Comparison of ENCODE assay signal across 18 mouse cellular contexts in the genomic region with DNA sequence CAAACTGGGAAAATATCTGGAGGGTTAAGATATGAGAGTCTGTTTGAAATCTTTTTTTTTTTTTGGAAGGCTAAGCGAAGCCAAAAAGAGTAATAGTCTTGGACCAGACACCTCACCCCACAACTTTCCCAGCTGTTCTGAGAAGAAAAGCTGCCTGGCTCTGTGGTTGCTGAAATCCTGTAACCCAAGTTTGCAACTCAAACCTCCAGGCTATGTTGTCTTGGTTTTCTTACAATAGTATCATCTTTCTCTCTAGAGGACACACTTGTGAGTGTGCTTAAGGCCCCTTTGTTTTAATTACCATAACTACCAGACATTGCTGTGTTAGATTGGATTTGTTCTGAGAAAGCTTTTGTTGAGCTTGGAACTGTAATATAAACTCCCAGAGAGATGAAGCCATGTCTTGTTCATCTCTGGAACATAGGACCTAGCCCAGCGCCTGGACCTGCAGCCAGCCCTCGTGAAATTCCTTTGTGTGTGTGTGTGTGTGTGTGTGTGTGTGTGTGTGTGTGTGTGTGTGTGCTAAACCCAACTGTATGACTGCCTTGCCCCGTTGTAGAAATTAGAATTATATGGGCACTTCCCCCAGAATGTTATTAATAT.
DNase-seq lines count a peak whose midpoint lies in the region; ATAC-seq and TF ChIP-seq lines count a peak whose summit lies in the region.
"Had no signal": no experiment of that assay in that cellular context is flagged by ENCODE, and none has a peak within 500 bp of the region (broad histone marks: within the 10 kb centered on the region; RNA-seq: fewer than 3 reads in every experiment).

No protein-coding gene starts in this region.

- whole genome bisulfite sequencing in lung, embryonic 14.5 days = 34% methylated on average over 4 of the region's 4 CpGs
- WGBS in embryonic facial prominence, embryonic 15.5 days = 23% methylated on average over 4 of the region's 4 CpGs

- no peak overlapping the region for H3K9ac ChIP-seq in lung, embryonic 14.5 days
- H3K9ac ChIP-seq in embryonic facial prominence, embryonic 15.5 days = no peak overlapping the region
- H3K9ac ChIP-seq: hindbrain, embryonic 13.5 days; liver, embryonic 12.5 days; midbrain, embryonic 15.5 days had no signal

- H3K9me3 ChIP-seq in lung, embryonic 14.5 days (ENCODE audit: low read depth, low read length) = no peaks in the 10 kb centered on the region
- no peaks in the 10 kb centered on the region for H3K9me3 ChIP-seq in embryonic facial prominence, embryonic 15.5 days (replicated peaks)
- H3K9me3 ChIP-seq: hindbrain, embryonic 13.5 days; liver, embryonic 12.5 days; midbrain, embryonic 15.5 days had no signal

- no peak overlapping the region for H3K4me3 ChIP-seq in lung, embryonic 14.5 days (ENCODE audit: low read depth, low read length)
- H3K4me3 ChIP-seq in embryonic facial prominence, embryonic 15.5 days (replicated peaks) = no peak overlapping the region
- H3K4me3 ChIP-seq: hindbrain, embryonic 13.5 days; liver, embryonic 12.5 days; midbrain, embryonic 15.5 days had no signal

- peak; percentile 42 for DNase-seq in gastrocnemius, postnatal 25 days
- DNase-seq in gastrocnemius, adult 8-10 months (ENCODE audit: low spot score in 2 of 2) = no peak
- peak; percentile 61 for DNase-seq in lung, embryonic 14.5 days
- no peak for DNase-seq in lung, postnatal 4 days
- peak; percentile 49 for DNase-seq in skeletal muscle tissue, adult 2 months (ENCODE audit: low read depth, low spot score)
- no peak for DNase-seq in spleen, postnatal 10 days (ENCODE audit: low spot score in 2 of 2)
- DNase-seq: adrenal gland, adult 8-10 months; B cell, adult 2 months; cerebellum, adult 8-10 months; kidney, postnatal 10 days; layer of hippocampus, adult 9-11 months; thymus, postnatal 36 days had no signal

- no peaks in the 10 kb centered on the region for H3K27me3 ChIP-seq in lung, embryonic 14.5 days (ENCODE audit: insufficient read depth, low read length)
- H3K27me3 ChIP-seq in embryonic facial prominence, embryonic 15.5 days = no peaks in the 10 kb centered on the region
- H3K27me3 ChIP-seq: hindbrain, embryonic 13.5 days; liver, embryonic 12.5 days; midbrain, embryonic 15.5 days had no signal

- H3K27ac ChIP-seq in lung, embryonic 14.5 days (ENCODE audit: low read depth) = no peak overlapping the region
- no peak overlapping the region for H3K27ac ChIP-seq in embryonic facial prominence, embryonic 15.5 days (replicated peaks)
- H3K27ac ChIP-seq: hindbrain, embryonic 13.5 days; liver, embryonic 12.5 days; midbrain, embryonic 15.5 days; stomach, postnatal 0 days had no signal

- H3K4me2 ChIP-seq in lung, embryonic 14.5 days = no peak overlapping the region
- no peak overlapping the region for H3K4me2 ChIP-seq in embryonic facial prominence, embryonic 15.5 days (replicated peaks)
- H3K4me2 ChIP-seq: hindbrain, embryonic 13.5 days; liver, embryonic 12.5 days; midbrain, embryonic 15.5 days had no signal

- no peak for ATAC-seq in lung, embryonic 14.5 days (ENCODE audit: insufficient read depth)
- ATAC-seq in embryonic facial prominence, embryonic 15.5 days (ENCODE audit: insufficient number of reproducible peaks, low FRiP score, low TSS enrichment, low read depth) = peak; percentile 67; the same call in 1 of the 2 replicates
- ATAC-seq: intestine, postnatal 0 days; liver, embryonic 12.5 days; midbrain, embryonic 15.5 days had no signal

- no peak for TF ChIP-seq CTCF in lung, embryonic 14.5 days (IDR thresholded peaks at IDR 0.05; ENCODE audit: low read depth)

- no peaks in the 10 kb centered on the region for H3K4me1 ChIP-seq in lung, embryonic 14.5 days (ENCODE audit: insufficient read depth)
- H3K4me1 ChIP-seq in embryonic facial prominence, embryonic 15.5 days = peaks cover 7% of the 10 kb centered on the region; the same call in 1 of the 2 replicates
- H3K4me1 ChIP-seq: hindbrain, embryonic 13.5 days; midbrain, embryonic 15.5 days had no signal

- no peaks in the 10 kb centered on the region for H3K36me3 ChIP-seq in lung, embryonic 14.5 days (ENCODE audit: insufficient read depth)
- no peaks in the 10 kb centered on the region for H3K36me3 ChIP-seq in embryonic facial prominence, embryonic 15.5 days
- H3K36me3 ChIP-seq: hindbrain, embryonic 13.5 days; liver, embryonic 12.5 days; midbrain, embryonic 15.5 days had no signal

Comparison
In these comparisons a context has a peak if more than half of its experiments do, and no peak if none do; other contexts are left out.
1. DNase-seq: peak in gastrocnemius, postnatal 25 days (single experiment), lung, embryonic 14.5 days (single experiment) and skeletal muscle tissue, adult 2 months (single experiment); none in gastrocnemius, adult 8-10 months (0 of 2), lung, postnatal 4 days (0 of 2) and spleen, postnatal 10 days (0 of 2).